In genomic region chr5:114773211-114773710, GRCm38 (mm10) we compare ENCODE assay signal across 8 mouse cellular contexts. TPM values are rescaled to one million over a fixed set of nuclear protein-coding genes. Genes with fewer than 3 reads are reported as not detected.
A peak's percentile ranks its signal among the peaks of the same experiment; 100 is the strongest.
DNase-seq lines count a peak whose midpoint lies in the region; ATAC-seq lines count a peak whose summit lies in the region.

No protein-coding gene starts in this region.

- peak; percentile 72 for ATAC-seq in hindbrain, embryonic 12.5 days (ENCODE audit: low FRiP score)

- H3K36me3 ChIP-seq in hindbrain, embryonic 12.5 days = no peaks in the 10 kb centered on the region

- peaks cover 33% of the 10 kb centered on the region for H3K4me1 ChIP-seq in hindbrain, embryonic 12.5 days

- peak overlapping the region; percentile 94 for H3K27ac ChIP-seq in hindbrain, embryonic 12.5 days

- DNase-seq in NIH3T3 (ENCODE audit: low read depth) = peak; percentile 98
- DNase-seq in cerebellum, postnatal 10 days = peak; percentile 99
- peak; percentile 95 to 96 for DNase-seq in frontal cortex, postnatal 10 days (ENCODE audit: low spot score in 2 of 2)
- DNase-seq in layer of hippocampus, postnatal 14 days (ENCODE audit: low spot score in 2 of 2) = peak; percentile 96 to 98
- DNase-seq in lung, postnatal 14 days = peak; percentile 99
- peak; percentile 95 for DNase-seq in retina, adult 2 months (ENCODE audit: low read depth, low spot score)
- peak; percentile 97 to 99 for DNase-seq in thymus, postnatal 36 days

- H3K9me3 ChIP-seq in hindbrain, embryonic 12.5 days (replicated peaks) = no peaks in the 10 kb centered on the region

- H3K27me3 ChIP-seq in hindbrain, embryonic 12.5 days = no peaks in the 10 kb centered on the region

- WGBS in hindbrain, embryonic 12.5 days = under 1% methylated on average over 51 of the region's 52 CpGs

- peak overlapping the region; percentile 80 for H3K4me2 ChIP-seq in hindbrain, embryonic 12.5 days (replicated peaks)

- H3K9ac ChIP-seq in hindbrain, embryonic 12.5 days = peak overlapping the region; percentile 94

- peak overlapping the region; percentile 95 for H3K4me3 ChIP-seq in hindbrain, embryonic 12.5 days

RNA-seq across cellular contexts. Expression of gene Ankrd13a, which starts 1.2 kb away (rescaled TPM):
- polyA plus RNA-seq in hindbrain, embryonic 12.5 days (2016; fragmentation: Nextera tagmentation; extraction: Ambion mirVana) = 80.2 and 81.9 TPM in 2 replicates
- 10 to 100 TPM; 41.7 to 42.3 TPM for total RNA-seq in layer of hippocampus, postnatal 14 days (2021)

RNA-seq across cellular contexts. Expression of gene Git2, which starts 2.1 kb away (rescaled TPM):
- polyA plus RNA-seq in hindbrain, embryonic 12.5 days (2016; fragmentation: Nextera tagmentation; extraction: Ambion mirVana) = 47.2 and 57.1 TPM in 2 replicates
- total RNA-seq in layer of hippocampus, postnatal 14 days (2021) = 10 to 100 TPM; 41.1 to 48.5 TPM

RNA-seq across cellular contexts. Expression of gene 1500011B03Rik, which starts 50.0 kb away (rescaled TPM):
- polyA plus RNA-seq in hindbrain, embryonic 12.5 days (2016; fragmentation: Nextera tagmentation; extraction: Ambion mirVana) = 165 TPM in 2 replicates
- total RNA-seq in layer of hippocampus, postnatal 14 days (2021) = 100 to 1,000 TPM; 148 to 161 TPM

Comparison
In these comparisons a context has a peak if more than half of its experiments do, and no peak if none do; other contexts are left out.
1. Peak in every context shown above with its lines: DNase-seq, ATAC-seq, H3K4me3 ChIP-seq and H3K27ac ChIP-seq.